Mouse (Mus musculus): ENCODE results near the gene Mettl23. TPM values are rescaled to one million over a fixed set of nuclear protein-coding genes. Genes with fewer than 3 reads are reported as not detected.
"Not testable (repeated sequence)": the region's sequence is repeated elsewhere in the genome, so short reads cannot be mapped to it uniquely, and the experiment has no call there.

The Mettl23 gene
- total and polyA plus RNA-seq, 2 experiments: 21.0 to 31.7 TPM

DNA sequence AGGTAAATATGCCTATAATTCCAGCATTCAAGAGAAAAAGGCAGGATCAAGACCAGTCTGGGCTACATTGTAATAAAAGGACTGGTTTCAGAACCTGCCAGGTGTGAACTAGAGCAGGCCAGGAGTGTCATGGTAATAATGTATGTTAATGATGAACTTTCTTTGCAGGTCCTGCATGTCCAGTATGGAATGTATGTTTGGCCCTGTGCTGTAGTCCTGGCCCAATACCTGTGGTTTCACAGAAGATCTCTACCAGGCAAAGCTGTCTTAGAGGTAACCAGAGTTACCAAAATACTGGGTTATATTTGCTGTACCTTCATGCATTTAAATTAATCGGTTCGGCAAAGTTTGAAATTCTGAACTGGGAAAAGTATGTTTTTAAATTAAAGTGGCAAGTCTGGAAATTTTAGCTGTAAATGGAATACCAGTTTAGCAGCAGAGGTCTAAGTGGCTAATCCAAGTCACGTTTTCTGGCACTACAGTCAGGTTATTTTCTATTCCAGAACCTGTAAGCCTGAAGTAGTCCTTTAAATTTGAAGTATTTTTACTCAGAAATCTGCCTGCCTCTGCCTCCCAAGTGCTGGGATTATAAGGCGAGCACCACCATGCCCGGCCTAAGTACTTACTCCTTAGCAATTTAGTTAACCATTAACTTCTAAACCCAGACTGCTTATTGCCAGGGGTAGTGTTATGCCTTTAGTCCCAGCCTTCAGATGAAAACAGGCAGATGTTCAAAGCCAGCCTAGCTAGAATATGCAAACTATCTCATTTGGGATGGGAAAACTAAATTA is 5.2 kb downstream of the Mettl23 start:
- peaks cover 12% of the 10 kb centered on the region for H3K79me2 ChIP-seq (ENCODE audit: control insufficient read depth, insufficient read depth, low read length)
- H3K4me3 ChIP-seq (ENCODE audit: insufficient read depth, low read depth, low read length): no peak overlapping the region

DNA sequence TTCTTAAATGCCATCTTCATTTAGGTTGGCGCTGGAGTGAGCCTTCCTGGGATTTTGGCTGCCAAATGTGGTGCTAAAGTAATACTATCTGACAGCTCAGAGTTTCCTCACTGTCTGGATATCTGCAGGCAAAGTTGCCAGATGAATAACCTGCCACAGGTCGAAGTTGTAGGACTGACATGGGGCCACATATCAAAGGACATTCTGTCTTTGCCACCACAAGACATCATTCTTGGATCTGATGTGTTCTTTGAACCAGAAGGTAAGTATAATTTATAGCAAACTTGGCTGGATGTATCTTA is 5.8 kb downstream of the Mettl23 start:
- 45% methylated on average over 2 of the region's 2 CpGs for WGBS
- not testable (repeated sequence) for H3K4me1 ChIP-seq (ENCODE audit: control insufficient read depth, insufficient read depth, low read length); H3K27ac ChIP-seq (replicated peaks; ENCODE audit: insufficient read depth, low read depth, low read length); H3K9ac ChIP-seq (ENCODE audit: low read depth, low read length); H3K4me3 ChIP-seq (ENCODE audit: insufficient read depth, low read depth, low read length); H3K27me3 ChIP-seq (ENCODE audit: control insufficient read depth, insufficient read depth, low read length)
- DNase-seq (ENCODE audit: extremely low read depth, low read depth, low spot score): peak; percentile 30
- peaks cover 12% of the 10 kb centered on the region for H3K79me2 ChIP-seq (ENCODE audit: control insufficient read depth, insufficient read depth, low read length)
- peaks cover 32% of the 10 kb centered on the region for H3K36me3 ChIP-seq (ENCODE audit: control insufficient read depth, insufficient read depth, low read length)

More for the DNA sequence above, 5.2 kb downstream of the Mettl23 start:
- Histone ChIP-seq H3K27ac (replicated peaks; ENCODE audit: insufficient read depth, low read depth, low read length) (no peak overlapping the region), H3K36me3 (ENCODE audit: control insufficient read depth, insufficient read depth, low read length) (peaks cover 32% of the 10 kb centered on the region), H3K9ac (ENCODE audit: low read depth, low read length) (no peak overlapping the region), H3K4me1 (ENCODE audit: control insufficient read depth, insufficient read depth, low read length) (peaks cover 2% of the 10 kb centered on the region), H3K27me3 (ENCODE audit: control insufficient read depth, insufficient read depth, low read length) (no peaks in the 10 kb centered on the region)
- no peak for TF ChIP-seq POLR2A (IDR thresholded peaks at IDR 0.05; ENCODE audit: extremely low read depth, insufficient read depth, low read length)
- no peak for TF ChIP-seq CTCF (IDR thresholded peaks at IDR 0.05; ENCODE audit: low read depth, low read length)
- 55% methylated on average over 5 of the region's 5 CpGs for WGBS
- peak; percentile 70 for DNase-seq (ENCODE audit: extremely low read depth, low read depth, low spot score)

- Histone ChIP-seq H3K36me3 (ENCODE audit: control insufficient read depth, insufficient read depth, low read length) (peaks cover 32% of the 10 kb centered on the region), H3K4me1 (ENCODE audit: control insufficient read depth, insufficient read depth, low read length) (peaks cover 4% of the 10 kb centered on the region), H3K27me3 (ENCODE audit: control insufficient read depth, insufficient read depth, low read length) (no peaks in the 10 kb centered on the region), H3K4me3 (ENCODE audit: insufficient read depth, low read depth, low read length) (no peak overlapping the region), H3K79me2 (ENCODE audit: control insufficient read depth, insufficient read depth, low read length) (peaks cover 16% of the 10 kb centered on the region), H3K27ac (replicated peaks; ENCODE audit: insufficient read depth, low read depth, low read length) (no peak overlapping the region), H3K9ac (ENCODE audit: low read depth, low read length) (no peak overlapping the region)
- TF ChIP-seq CTCF (IDR thresholded peaks at IDR 0.05; ENCODE audit: low read depth, low read length) (no peak), POLR2A (IDR thresholded peaks at IDR 0.05; ENCODE audit: extremely low read depth, insufficient read depth, low read length) (no peak)
- DNase-seq (ENCODE audit: extremely low read depth, low read depth, low spot score): no peak
Observed at GRCm38 (mm10) chr11:116849587-116849986, 6.5 kb downstream of the Mettl23 start.

DNA sequence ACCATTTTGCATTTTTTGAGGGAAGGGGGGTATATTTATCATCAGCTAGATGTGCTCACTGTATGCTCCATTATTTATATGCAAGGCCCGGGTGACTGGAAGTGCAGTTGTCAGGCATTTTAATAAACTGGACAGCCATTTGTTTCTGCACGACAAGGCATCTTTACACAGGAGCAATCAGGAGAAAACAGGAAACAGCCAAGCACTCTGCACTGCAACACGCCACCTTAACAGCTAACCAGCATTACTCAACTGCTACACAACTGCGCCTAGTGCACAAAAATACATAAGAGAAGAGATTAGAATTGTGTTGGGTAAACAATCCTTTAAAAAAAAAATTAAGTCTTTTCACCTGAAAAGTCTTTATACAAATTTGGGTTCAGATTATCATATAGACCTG is 7.0 kb downstream of the Mettl23 start:
- no peak overlapping the region for H3K27ac ChIP-seq (replicated peaks; ENCODE audit: insufficient read depth, low read depth, low read length)
- TF ChIP-seq CTCF (IDR thresholded peaks at IDR 0.05; ENCODE audit: low read depth, low read length) (no peak), POLR2A (IDR thresholded peaks at IDR 0.05; ENCODE audit: extremely low read depth, insufficient read depth, low read length) (no peak)
- no peaks in the 10 kb centered on the region for H3K27me3 ChIP-seq (ENCODE audit: control insufficient read depth, insufficient read depth, low read length)
- 0 out of 2 replicates have a peak overlapping the region, but pooled peaks have one; percentile 45 for H3K9ac ChIP-seq (ENCODE audit: low read depth, low read length)
- no peak for DNase-seq (ENCODE audit: extremely low read depth, low read depth, low spot score)
- H3K4me3 ChIP-seq (ENCODE audit: insufficient read depth, low read depth, low read length): no peak overlapping the region; the same call in 1 of the 2 replicates
- 11% methylated on average over 4 of the region's 4 CpGs for WGBS
- peaks cover 16% of the 10 kb centered on the region for H3K79me2 ChIP-seq (ENCODE audit: control insufficient read depth, insufficient read depth, low read length)
- peaks cover 32% of the 10 kb centered on the region for H3K36me3 ChIP-seq (ENCODE audit: control insufficient read depth, insufficient read depth, low read length)
- H3K4me1 ChIP-seq (ENCODE audit: control insufficient read depth, insufficient read depth, low read length): peaks cover 8% of the 10 kb centered on the region

DNA sequence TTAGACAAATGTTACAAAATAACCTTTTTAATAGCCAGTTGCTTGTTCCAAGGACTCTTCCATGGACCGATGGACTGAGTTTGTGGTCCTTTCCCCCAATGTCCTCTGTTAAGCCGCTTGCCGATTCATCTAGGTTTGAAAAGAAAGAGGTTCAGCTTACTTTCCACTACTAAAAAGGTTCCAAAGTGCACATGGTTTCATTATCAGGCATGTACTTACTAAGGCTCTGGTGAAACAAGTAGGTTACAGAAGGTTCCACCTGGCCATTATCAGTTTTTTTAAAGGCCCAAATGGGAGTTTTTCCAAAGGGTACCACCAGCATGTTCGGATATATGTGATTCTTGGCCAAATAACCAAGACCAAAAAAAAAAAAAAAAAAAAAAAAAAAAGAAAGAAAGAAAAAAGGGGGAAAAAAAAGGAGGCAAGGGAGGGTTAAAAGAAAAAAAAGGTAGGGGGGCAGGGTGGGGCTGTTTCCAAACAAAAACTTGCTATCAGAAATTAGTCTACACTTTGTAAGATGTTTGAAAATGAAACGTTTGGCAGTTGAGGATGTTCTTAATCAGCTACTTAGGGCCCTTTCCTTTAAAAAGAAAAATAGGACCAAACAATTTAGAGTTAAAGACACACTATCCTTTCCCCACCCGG is 7.9 kb downstream of the Mettl23 start:
- H3K27ac ChIP-seq (replicated peaks; ENCODE audit: insufficient read depth, low read depth, low read length): no peak overlapping the region
- H3K4me3 ChIP-seq (ENCODE audit: insufficient read depth, low read depth, low read length): peak overlapping the region; percentile 96
- H3K27me3 ChIP-seq (ENCODE audit: control insufficient read depth, insufficient read depth, low read length): no peaks in the 10 kb centered on the region
- peaks cover 16% of the 10 kb centered on the region for H3K79me2 ChIP-seq (ENCODE audit: control insufficient read depth, insufficient read depth, low read length)
- peak overlapping the region; percentile 44; the same call in 1 of the 2 replicates for H3K9ac ChIP-seq (ENCODE audit: low read depth, low read length)
- TF ChIP-seq CTCF (IDR thresholded peaks at IDR 0.05; ENCODE audit: low read depth, low read length) (no peak), POLR2A (IDR thresholded peaks at IDR 0.05; ENCODE audit: extremely low read depth, insufficient read depth, low read length) (no peak)
- H3K36me3 ChIP-seq (ENCODE audit: control insufficient read depth, insufficient read depth, low read length): peaks cover 32% of the 10 kb centered on the region
- H3K4me1 ChIP-seq (ENCODE audit: control insufficient read depth, insufficient read depth, low read length): peaks cover 9% of the 10 kb centered on the region
- DNase-seq (ENCODE audit: extremely low read depth, low read depth, low spot score): peak; percentile 67
- WGBS: 3% methylated on average over 6 of the region's 6 CpGs
